Mouse (Mus musculus) stomach, postnatal 0 days (tissue): ENCODE data around the gene Psmd3. TPM values are rescaled to one million over a fixed set of nuclear protein-coding genes. Genes with fewer than 3 reads are reported as not detected.

ENCODE experiments used
- ATAC-seq: fragments of 200-750 bp; cut with Nextera tagmentation; 2 replicates; pipeline ENCODE4 v1.8.0; 2017; ENCODE audit not compliant: low FRiP score, low TSS enrichment
- DNase-seq: peaks from one replicate; pipeline ENCODE4 v3.0.0-alpha.2; 2016; ENCODE audit warnings: low spot score
- H3K27ac ChIP-seq: fragments of 300-500 bp; sonication (generic); replicated peaks from 2 replicates; pipeline ENCODE4 v1.5.1; 2014; ENCODE audit warnings: mild to moderate bottlenecking, control low read depth
- H3K27me3 ChIP-seq: fragments of 300-500 bp; sonication (generic); 2 replicates; pipeline ENCODE4 v1.6.1; 2014; ENCODE audit warnings: low read length; ENCODE audit not compliant: control insufficient read depth, insufficient read depth
- H3K36me3 ChIP-seq: fragments of 300-500 bp; sonication (generic); 2 replicates; pipeline ENCODE4 v1.6.1; 2014; ENCODE audit warnings: low read length, mixed read lengths; ENCODE audit not compliant: control insufficient read depth, insufficient read depth
- H3K4me1 ChIP-seq: fragments of 300-500 bp; sonication (generic); replicated peaks from 2 replicates; pipeline ENCODE4 v1.6.1; 2014; ENCODE audit warnings: antibody characterized with exemption; ENCODE audit not compliant: control insufficient read depth, insufficient read depth
- H3K4me2 ChIP-seq: fragments of 300-500 bp; sonication (generic); replicated peaks from 2 replicates; pipeline ENCODE4 v1.6.1; 2014; ENCODE audit warnings: low read depth, mild to moderate bottlenecking, control low read depth, moderate library complexity
- H3K4me3 ChIP-seq: fragments of 300-500 bp; sonication (generic); 2 replicates; pipeline ENCODE4 v1.5.1; 2014; ENCODE audit warnings: low read depth, low read length, control low read depth
- H3K9ac ChIP-seq: fragments of 300-500 bp; sonication (generic); 2 replicates; pipeline ENCODE4 v1.6.1; 2014; ENCODE audit warnings: mild to moderate bottlenecking, low read length, control low read depth, mixed read lengths
- H3K9me3 ChIP-seq: fragments of 300-500 bp; sonication (generic); 2 replicates; pipeline ENCODE4 v1.6.1; 2016; ENCODE audit warnings: low read length; ENCODE audit not compliant: control insufficient read depth
- CTCF ChIP-seq: IDR thresholded peaks from 2 replicates; pipeline ENCODE4 v1.5.1; 2016; ENCODE audit warnings: antibody characterized with exemption, low read depth, mild to moderate bottlenecking, moderate library complexity
- EP300 ChIP-seq: optimal IDR thresholded peaks from 2 replicates; pipeline ENCODE3; 2016; ENCODE audit warnings: antibody characterized with exemption
- WGBS: fragments of 180-500 bp; shearing (Covaris S2); extraction: QIAGEN DNeasy Blood & Tissue Kit; methylation state at CpG from one replicate; pipeline ENCODE4 v1.1.7; 2014; 5-methylcytosine and 5-hydroxymethylcytosine counted together
- polyA plus RNA-seq: library from polyadenylated mRNA; unstranded; fragments of >200 nt; fragmentation: Nextera tagmentation; extraction: Ambion mirVana; gene quantifications from 2 replicates; pipeline ENCODE4 v1.2.1, GENCODE M21; 2015

Gene Psmd3
- polyA plus RNA-seq, 1 experiment from 2014 or later, result 120 TPM

- Histone ChIP-seq H3K9ac (no peak overlapping the region), H3K27me3 (no peaks in the 10 kb centered on the region), H3K4me3 (no peak overlapping the region), H3K36me3 (peaks cover 13% of the 10 kb centered on the region), H3K4me1 (no peaks in the 10 kb centered on the region), H3K9me3 (no peaks in the 10 kb centered on the region), H3K4me2 (no peak overlapping the region; the same call in 1 of the 2 replicates), H3K27ac (no peak overlapping the region)
- WGBS, result 82% methylated on average over 4 of the region's 4 CpGs
- no peak for ATAC-seq
- no peak for TF ChIP-seq EP300
- TF ChIP-seq CTCF, result no peak
- DNase-seq, result no peak
Observed at GRCm38 (mm10) chr11:98681186-98681585, 1.2 kb upstream of the Psmd3 start.

- WGBS, result under 1% methylated on average over 23 of the region's 23 CpGs
Observed at GRCm38 (mm10) chr11:98682811-98683210, 457 bp downstream of the Psmd3 start.

GRCm38 (mm10) chr11:98685642-98686041 lies 3.3 kb downstream of the Psmd3 start:
- H3K9me3 ChIP-seq, result no peaks in the 10 kb centered on the region
- peaks cover 31% of the 10 kb centered on the region for H3K36me3 ChIP-seq
- H3K27me3 ChIP-seq, result no peaks in the 10 kb centered on the region
- H3K9ac ChIP-seq, result no peak overlapping the region
- no peak overlapping the region for H3K4me2 ChIP-seq
- 85% methylated on average over 9 of the region's 9 CpGs for WGBS
- no peak for ATAC-seq
- no peak for DNase-seq
- H3K4me3 ChIP-seq, result no peak overlapping the region
- no peaks in the 10 kb centered on the region for H3K4me1 ChIP-seq
- no peak overlapping the region for H3K27ac ChIP-seq
- TF ChIP-seq EP300, result no peak
- no peak for TF ChIP-seq CTCF

More at GRCm38 (mm10) chr11:98682811-98683210, 457 bp downstream of the Psmd3 start:
- DNase-seq, result no peak
- no peaks in the 10 kb centered on the region for H3K27me3 ChIP-seq
- peak overlapping the region; percentile 92 for H3K4me3 ChIP-seq
- TF ChIP-seq CTCF (no peak), EP300 (no peak)
- H3K9ac ChIP-seq, result peak overlapping the region; percentile 99
- peak overlapping the region; percentile 53 for H3K4me2 ChIP-seq
- peak; percentile 21 for ATAC-seq
- H3K9me3 ChIP-seq, result no peaks in the 10 kb centered on the region
- H3K4me1 ChIP-seq, result no peaks in the 10 kb centered on the region
- H3K36me3 ChIP-seq, result peaks cover 18% of the 10 kb centered on the region
- peak overlapping the region; percentile 85 for H3K27ac ChIP-seq

GRCm38 (mm10) chr11:98686976-98687375 lies 4.6 kb downstream of the Psmd3 start:
- Histone ChIP-seq H3K4me3 (no peak overlapping the region), H3K4me2 (no peak overlapping the region), H3K27me3 (no peaks in the 10 kb centered on the region), H3K9ac (no peak overlapping the region), H3K9me3 (no peaks in the 10 kb centered on the region), H3K27ac (no peak overlapping the region), H3K36me3 (peaks cover 40% of the 10 kb centered on the region), H3K4me1 (no peaks in the 10 kb centered on the region)
- WGBS, result 54% methylated on average over 4 of the region's 4 CpGs
- TF ChIP-seq CTCF (no peak), EP300 (no peak)
- DNase-seq, result no peak
- no peak for ATAC-seq

GRCm38 (mm10) chr11:98688009-98688408 lies 5.7 kb downstream of the Psmd3 start:
- WGBS, result 78% methylated on average over 8 of the region's 8 CpGs
- Histone ChIP-seq H3K4me1 (no peaks in the 10 kb centered on the region), H3K36me3 (peaks cover 46% of the 10 kb centered on the region), H3K4me2 (no peak overlapping the region), H3K4me3 (no peak overlapping the region), H3K27ac (no peak overlapping the region), H3K27me3 (no peaks in the 10 kb centered on the region), H3K9me3 (no peaks in the 10 kb centered on the region), H3K9ac (no peak overlapping the region)
- TF ChIP-seq EP300 (no peak), CTCF (no peak)
- ATAC-seq (peak; percentile 16; the same call in 1 of the 2 replicates), DNase-seq (peak; percentile 16)

- Histone ChIP-seq H3K27ac (no peak overlapping the region), H3K9ac (no peak overlapping the region), H3K27me3 (no peaks in the 10 kb centered on the region), H3K36me3 (peaks cover 44% of the 10 kb centered on the region), H3K4me3 (no peak overlapping the region), H3K4me2 (no peak overlapping the region), H3K9me3 (no peaks in the 10 kb centered on the region), H3K4me1 (no peaks in the 10 kb centered on the region)
- WGBS, result 65% methylated on average over 13 of the region's 13 CpGs
- TF ChIP-seq EP300 (no peak), CTCF (no peak)
- DNase-seq, result peak; percentile 42
- no peak for ATAC-seq
Observed at GRCm38 (mm10) chr11:98693201-98693600, 10.8 kb downstream of the Psmd3 start.
